In genomic region chr12:75310766-75311165, GRCm38 (mm10) we compare ENCODE assay signal across 10 mouse cellular contexts. TPM values are rescaled to one million over a fixed set of nuclear protein-coding genes. Genes with fewer than 3 reads are reported as not detected.
A peak's percentile ranks its signal among the peaks of the same experiment; 100 is the strongest.
DNase-seq lines count a peak whose midpoint lies in the region; ATAC-seq and TF ChIP-seq lines count a peak whose summit lies in the region.
"Had no signal": no experiment of that assay in that cellular context is flagged by ENCODE, and none has a peak within 500 bp of the region (broad histone marks: within the 10 kb centered on the region; RNA-seq: fewer than 3 reads in every experiment).

No protein-coding gene starts in this region.

- ATAC-seq in neural tube, embryonic 12.5 days (ENCODE audit: low FRiP score, low read depth), result no peak
- no peak for ATAC-seq in megakaryocyte progenitor cell, adult 5-6 weeks (replicated peaks; ENCODE audit: poor library complexity)
- ATAC-seq in midbrain, embryonic 14.5 days (ENCODE audit: low FRiP score, low TSS enrichment), result no peak

- no peak overlapping the region for H3K27ac ChIP-seq in kidney, adult 2 months (ENCODE audit: insufficient read depth, low read depth, low read length)
- H3K27ac ChIP-seq in neural tube, embryonic 12.5 days, result no peak overlapping the region
- no peak overlapping the region for H3K27ac ChIP-seq in midbrain, embryonic 14.5 days (replicated peaks; ENCODE audit: low read depth, low read length)
- H3K27ac ChIP-seq: macrophage had no signal

- H3K9ac ChIP-seq in neural tube, embryonic 12.5 days, result no peak overlapping the region
- no peak overlapping the region for H3K9ac ChIP-seq in midbrain, embryonic 14.5 days (replicated peaks; ENCODE audit: low read length)

- intact Hi-C loops in heart, postnatal 25 days (cut with DNase I), result loop anchor here (5.0 kb wide), 3 partner anchors 42 to 77 kb away; no protein-coding TSS in a partner anchor

- H3K4me3 ChIP-seq in kidney, adult 2 months (ENCODE audit: insufficient read depth, low read depth, low read length), result peak overlapping the region; percentile 30; the same call in 1 of the 2 replicates
- no peak overlapping the region for H3K4me3 ChIP-seq in neural tube, embryonic 12.5 days
- H3K4me3 ChIP-seq in midbrain, embryonic 14.5 days (replicated peaks; ENCODE audit: low read depth, low read length), result no peak overlapping the region

- H3K4me1 ChIP-seq in kidney, adult 2 months (ENCODE audit: control insufficient read depth, insufficient read depth, low read length), result no peaks in the 10 kb centered on the region
- peaks cover 9% of the 10 kb centered on the region; the same call in 1 of the 2 replicates for H3K4me1 ChIP-seq in neural tube, embryonic 12.5 days
- peaks cover 6% of the 10 kb centered on the region; the same call in 1 of the 2 replicates for H3K4me1 ChIP-seq in midbrain, embryonic 14.5 days (ENCODE audit: control insufficient read depth, insufficient read depth, low read length)

- peak overlapping the region; percentile 16 for H3K4me2 ChIP-seq in neural tube, embryonic 12.5 days (replicated peaks)
- H3K4me2 ChIP-seq in midbrain, embryonic 14.5 days (ENCODE audit: low read length), result no peak overlapping the region; the same call in 1 of the 2 replicates

- no peaks in the 10 kb centered on the region for H3K9me3 ChIP-seq in neural tube, embryonic 12.5 days
- no peaks in the 10 kb centered on the region for H3K9me3 ChIP-seq in midbrain, embryonic 14.5 days (ENCODE audit: control insufficient read depth, low read length)

- H3K27me3 ChIP-seq in kidney, adult 2 months (replicated peaks; ENCODE audit: control insufficient read depth, insufficient read depth, low read length), result no peaks in the 10 kb centered on the region
- H3K27me3 ChIP-seq in neural tube, embryonic 12.5 days (replicated peaks), result no peaks in the 10 kb centered on the region
- no peaks in the 10 kb centered on the region for H3K27me3 ChIP-seq in midbrain, embryonic 14.5 days (ENCODE audit: control insufficient read depth, insufficient read depth, low read length)

- no peak for DNase-seq in kidney, adult 2 months
- DNase-seq in kidney, adult 9 months, result no peak
- peak; percentile 66 for DNase-seq in gastrocnemius, adult 18-20 months (ENCODE audit: low spot score)
- DNase-seq in heart, postnatal 25 days (ENCODE audit: low spot score), result peak; percentile 42
- DNase-seq in right cerebral cortex, postnatal 36 days (ENCODE audit: low spot score in 2 of 2), result no peak
- no peak for DNase-seq in midbrain, embryonic 14.5 days
- DNase-seq: adrenal gland, postnatal 10 days had no signal

- no peaks in the 10 kb centered on the region for H3K36me3 ChIP-seq in kidney, adult 2 months (ENCODE audit: control insufficient read depth, insufficient read depth, low read length)
- H3K36me3 ChIP-seq in neural tube, embryonic 12.5 days, result no peaks in the 10 kb centered on the region
- no peaks in the 10 kb centered on the region for H3K36me3 ChIP-seq in midbrain, embryonic 14.5 days (ENCODE audit: control insufficient read depth, insufficient read depth, low read length)

- no peak for TF ChIP-seq CTCF in kidney, adult 2 months (conservative IDR thresholded peaks at IDR 0.05; ENCODE audit: insufficient read depth, insufficient read length, low read depth, low read length)

- TF ChIP-seq POLR2A in kidney, adult 2 months (IDR thresholded peaks at IDR 0.05; ENCODE audit: low read depth, low read length), result no peak

- WGBS in kidney, adult 2 months, result 60% methylated on average over 12 of the region's 12 CpGs
- 87% methylated on average over 12 of the region's 12 CpGs for WGBS in neural tube, embryonic 12.5 days
- WGBS in midbrain, embryonic 14.5 days, result 93% methylated on average over 12 of the region's 12 CpGs

RNA-seq across cellular contexts. Expression of gene Rhoj, which starts 2.6 kb away (rescaled TPM):
- 19.5 and 21.7 TPM in 2 replicates for polyA plus RNA-seq in kidney, adult 2 months (2012; rRNA removed)
- 10 to 100 TPM; 14.2 to 15.3 TPM for total RNA-seq in gastrocnemius, adult 18-20 months (2021)
- total RNA-seq in heart, postnatal 25 days (2021), result 10 to 100 TPM; 32.2 to 41.4 TPM
- polyA plus RNA-seq in neural tube, embryonic 12.5 days (2016; fragmentation: Nextera tagmentation; extraction: Ambion mirVana), result 33.6 and 34.5 TPM in 2 replicates
- 2.2 and 2.6 TPM in 2 replicates for total RNA-seq in megakaryocyte progenitor cell, adult 5-6 weeks (2015)
- total RNA-seq in megakaryocyte progenitor cell, adult 5-6 weeks (2017), result 1.6 and 2.0 TPM in 2 replicates
- 13.7 and 19.7 TPM in 2 replicates for polyA plus RNA-seq in midbrain, embryonic 14.5 days (2014; fragmentation: Nextera tagmentation; extraction: Ambion mirVana)

Comparison
In these comparisons a context has a peak if more than half of its experiments do, and no peak if none do; other contexts are left out.
1. DNase-seq: peak in gastrocnemius, adult 18-20 months (single experiment) and heart, postnatal 25 days (single experiment); none in kidney, adult 2 months (single experiment), kidney, adult 9 months (single experiment), right cerebral cortex, postnatal 36 days (0 of 2) and midbrain, embryonic 14.5 days (single experiment).
2. RNA of gene Rhoj, which starts 2.6 kb away (total RNA-seq): 32.2 to 41.4 TPM in heart, postnatal 25 days and 14.2 to 15.3 TPM in gastrocnemius, adult 18-20 months; 1.6 to 2.6 TPM in megakaryocyte progenitor cell, adult 5-6 weeks; every median in the first group is over 4 times any median in the second.